Mouse (Mus musculus): ENCODE measurements at regions not wholly inside any gene's neighbourhood (a gene's known extent, or its start where the extent isn't known, plus 50 kb on each side); places are given as distances from the start of the nearest gene placed in this dataset.

GRCm38 (mm10) chr5:119497501-119497900 lies 173.0 kb upstream of the Tbx3 start:
- DNase-seq (ENCODE audit: low spot score): no peak

GRCm38 (mm10) chr5:119498431-119498830 lies 172.0 kb upstream of the Tbx3 start:
- DNase-seq (ENCODE audit: low spot score): no peak

- DNase-seq (ENCODE audit: low spot score): no peak
These were observed 162.8 kb upstream of the Tbx3 start for GRCm38 (mm10) chr5:119507709-119508108.

- no peak for DNase-seq (ENCODE audit: low spot score)
These were observed 151.8 kb upstream of the Tbx3 start for GRCm38 (mm10) chr5:119518506-119519252.

GRCm38 (mm10) chr5:119524171-119524570 lies 146.3 kb upstream of the Tbx3 start:
- no peak for DNase-seq (ENCODE audit: low spot score)

- no peak for DNase-seq (ENCODE audit: low spot score)
These were observed 144.5 kb upstream of the Tbx3 start for GRCm38 (mm10) chr5:119525960-119526359.

- DNase-seq (ENCODE audit: low spot score): no peak
These were observed 140.5 kb upstream of the Tbx3 start for GRCm38 (mm10) chr5:119530009-119530408.

GRCm38 (mm10) chr5:119534946-119535345 lies 135.5 kb upstream of the Tbx3 start:
- DNase-seq (ENCODE audit: low spot score): no peak

- no peak for DNase-seq (ENCODE audit: low spot score)
These were observed 127.6 kb upstream of the Tbx3 start for GRCm38 (mm10) chr5:119542836-119543235.

- DNase-seq (ENCODE audit: low spot score): no peak
These were observed 126.8 kb upstream of the Tbx3 start for GRCm38 (mm10) chr5:119543716-119544115.

GRCm38 (mm10) chr5:119544681-119545080 lies 125.8 kb upstream of the Tbx3 start:
- DNase-seq (ENCODE audit: low spot score): no peak

- DNase-seq (ENCODE audit: low spot score): no peak
These were observed 123.4 kb upstream of the Tbx3 start for GRCm38 (mm10) chr5:119547070-119547469.

GRCm38 (mm10) chr5:119550916-119551315 lies 119.6 kb upstream of the Tbx3 start:
- no peak for DNase-seq (ENCODE audit: low spot score)

- no peak for DNase-seq (ENCODE audit: low spot score)
These were observed 117.0 kb upstream of the Tbx3 start for GRCm38 (mm10) chr5:119553469-119553868.

- no peak for DNase-seq (ENCODE audit: low spot score)
These were observed 113.4 kb upstream of the Tbx3 start for GRCm38 (mm10) chr5:119557071-119557470.

- DNase-seq (ENCODE audit: low spot score): no peak
These were observed 110.8 kb upstream of the Tbx3 start for GRCm38 (mm10) chr5:119559696-119560095.

GRCm38 (mm10) chr5:119560392-119560791 lies 110.1 kb upstream of the Tbx3 start:
- DNase-seq (ENCODE audit: low spot score): no peak

- no peak for DNase-seq (ENCODE audit: low spot score)
These were observed 108.9 kb upstream of the Tbx3 start for GRCm38 (mm10) chr5:119561531-119561930.

- no peak for DNase-seq (ENCODE audit: low spot score)
These were observed 106.7 kb upstream of the Tbx3 start for GRCm38 (mm10) chr5:119563510-119564351.

- DNase-seq (ENCODE audit: low spot score): no peak
These were observed 102.8 kb upstream of the Tbx3 start for GRCm38 (mm10) chr5:119567639-119568038.

GRCm38 (mm10) chr5:119570054-119570453 lies 100.4 kb upstream of the Tbx3 start:
- no peak for DNase-seq (ENCODE audit: low spot score)

- no peak for DNase-seq (ENCODE audit: low spot score)
These were observed 98.8 kb upstream of the Tbx3 start for GRCm38 (mm10) chr5:119571644-119572043.

- DNase-seq (ENCODE audit: low spot score): no peak
These were observed 95.3 kb upstream of the Tbx3 start for GRCm38 (mm10) chr5:119575124-119575523.

All from lung, postnatal 25 days (tissue).